In the genomic region with DNA sequence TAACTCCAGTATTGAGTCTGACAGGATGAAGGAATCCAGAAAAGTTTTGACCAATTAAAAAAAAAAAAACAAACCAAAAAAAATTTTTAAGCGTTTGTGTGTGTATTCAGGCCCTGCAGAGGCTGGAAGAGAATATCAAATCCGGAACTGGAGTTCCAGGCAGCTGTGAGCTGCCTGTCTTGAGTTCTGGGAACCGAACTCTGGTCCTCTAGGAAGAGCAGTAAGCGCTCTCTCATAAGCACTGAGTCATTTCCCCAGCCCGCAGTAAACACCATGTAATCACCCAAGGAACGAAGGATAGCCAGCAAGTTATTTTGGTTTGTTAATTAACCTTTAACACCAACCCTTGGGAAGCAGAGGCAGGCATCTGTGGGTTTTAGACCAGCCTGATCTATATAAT, we compare ENCODE assay signal across 17 mouse cellular contexts. TPM values are rescaled to one million over a fixed set of nuclear protein-coding genes. Genes with fewer than 3 reads are reported as not detected.
DNase-seq lines count a peak whose midpoint lies in the region; ATAC-seq and TF ChIP-seq lines count a peak whose summit lies in the region.
"Had no signal": no experiment of that assay in that cellular context is flagged by ENCODE, and none has a peak within 500 bp of the region (broad histone marks: within the 10 kb centered on the region; RNA-seq: fewer than 3 reads in every experiment).

No protein-coding gene starts in this region.

- peak overlapping the region; percentile 75; the same call in 1 of the 2 replicates for H3K4me2 ChIP-seq in embryonic facial prominence, embryonic 13.5 days
- peak overlapping the region; percentile 51; the same call in 1 of the 2 replicates for H3K4me2 ChIP-seq in limb, embryonic 14.5 days (replicated peaks; ENCODE audit: low read depth, low read length, severe bottlenecking)
- 0 out of 2 replicates have a peak overlapping the region, but pooled peaks have one; percentile 69 for H3K4me2 ChIP-seq in liver, embryonic 15.5 days

- peaks cover 7% of the 10 kb centered on the region for H3K4me1 ChIP-seq in embryonic facial prominence, embryonic 13.5 days
- H3K4me1 ChIP-seq in embryonic facial prominence, embryonic 10.5 days: peaks cover 11% of the 10 kb centered on the region
- H3K4me1 ChIP-seq in limb, embryonic 14.5 days (ENCODE audit: control insufficient read depth, insufficient read depth, low read length): peaks cover 6% of the 10 kb centered on the region; the same call in 1 of the 2 replicates
- peaks cover 11% of the 10 kb centered on the region for H3K4me1 ChIP-seq in limb, embryonic 10.5 days
- H3K4me1 ChIP-seq in spleen, adult 2 months (ENCODE audit: control insufficient read depth, insufficient read depth, insufficient read length): peaks cover 4% of the 10 kb centered on the region; the same call in 1 of the 2 replicates
- H3K4me1 ChIP-seq in liver, embryonic 15.5 days (replicated peaks): peaks cover 67% of the 10 kb centered on the region

- no peak for DNase-seq in embryonic facial prominence, embryonic 10.5 days (ENCODE audit: low spot score)
- no peak for DNase-seq in limb, embryonic 14.5 days (ENCODE audit: low spot score)
- DNase-seq in limb, embryonic 10.5 days (ENCODE audit: low spot score): no peak
- no peak for DNase-seq in spleen, adult 2 months (ENCODE audit: low read depth in 1 of 2, low spot score in 2 of 2)
- no peak for DNase-seq in spleen, adult 12 weeks (ENCODE audit: low spot score)
- no peak for DNase-seq in adrenal gland, adult 2 months
- DNase-seq: cerebellum, adult 11-12 months; kidney, postnatal 14 days; layer of hippocampus, adult 9-11 months; lung, adult 18-20 months had no signal

- no peak for ATAC-seq in embryonic facial prominence, embryonic 13.5 days (ENCODE audit: insufficient number of reproducible peaks, insufficient read depth, low FRiP score, low TSS enrichment, low read depth)
- no peak for ATAC-seq in limb, embryonic 14.5 days (ENCODE audit: low FRiP score, low read depth)
- ATAC-seq in liver, embryonic 15.5 days (ENCODE audit: insufficient read depth): no peak

- H3K9ac ChIP-seq in embryonic facial prominence, embryonic 13.5 days: no peak overlapping the region
- no peak overlapping the region for H3K9ac ChIP-seq in limb, embryonic 14.5 days (ENCODE audit: low read depth, low read length, severe bottlenecking)
- H3K9ac ChIP-seq in liver, embryonic 15.5 days: no peak overlapping the region
- H3K9ac ChIP-seq: midbrain, embryonic 13.5 days had no signal

- TF ChIP-seq CTCF in spleen, adult 2 months (IDR thresholded peaks at IDR 0.05; ENCODE audit: extremely low read depth, insufficient read depth, insufficient read length, insufficient replicate concordance): no peak

- H3K36me3 ChIP-seq in embryonic facial prominence, embryonic 13.5 days: peaks cover 6% of the 10 kb centered on the region; the same call in 1 of the 2 replicates
- peaks cover 22% of the 10 kb centered on the region for H3K36me3 ChIP-seq in embryonic facial prominence, embryonic 10.5 days (replicated peaks)
- peaks cover 9% of the 10 kb centered on the region; the same call in 1 of the 2 replicates for H3K36me3 ChIP-seq in limb, embryonic 14.5 days (ENCODE audit: control insufficient read depth, insufficient read depth, low read length)
- peaks cover 22% of the 10 kb centered on the region for H3K36me3 ChIP-seq in limb, embryonic 10.5 days
- H3K36me3 ChIP-seq in spleen, adult 2 months (ENCODE audit: control insufficient read depth, insufficient read depth, low read length): no peaks in the 10 kb centered on the region
- peaks cover 16% of the 10 kb centered on the region for H3K36me3 ChIP-seq in liver, embryonic 15.5 days (replicated peaks)

- H3K4me3 ChIP-seq in embryonic facial prominence, embryonic 13.5 days: no peak overlapping the region
- H3K4me3 ChIP-seq in embryonic facial prominence, embryonic 10.5 days: no peak overlapping the region
- H3K4me3 ChIP-seq in limb, embryonic 14.5 days (replicated peaks; ENCODE audit: low read length): no peak overlapping the region
- no peak overlapping the region for H3K4me3 ChIP-seq in limb, embryonic 10.5 days
- no peak overlapping the region for H3K4me3 ChIP-seq in spleen, adult 2 months (ENCODE audit: extremely low read depth, insufficient read depth, insufficient read length)
- H3K4me3 ChIP-seq in liver, embryonic 15.5 days (replicated peaks): no peak overlapping the region

- 62% methylated on average over 6 of the region's 6 CpGs for WGBS in embryonic facial prominence, embryonic 13.5 days
- WGBS in embryonic facial prominence, embryonic 10.5 days: 67% methylated on average over 6 of the region's 6 CpGs
- whole genome bisulfite sequencing in limb, embryonic 14.5 days: 55% methylated on average over 6 of the region's 6 CpGs
- 68% methylated on average over 6 of the region's 6 CpGs for WGBS in limb, embryonic 10.5 days
- 57% methylated on average over 6 of the region's 6 CpGs for WGBS in spleen, adult 2 months
- WGBS in liver, embryonic 15.5 days (ENCODE audit: insufficient replicate concordance): 46% methylated on average over 6 of the region's 6 CpGs

- H3K9me3 ChIP-seq in embryonic facial prominence, embryonic 13.5 days: no peaks in the 10 kb centered on the region
- H3K9me3 ChIP-seq in embryonic facial prominence, embryonic 10.5 days: no peaks in the 10 kb centered on the region
- no peaks in the 10 kb centered on the region for H3K9me3 ChIP-seq in limb, embryonic 14.5 days (ENCODE audit: control insufficient read depth, low read length)
- H3K9me3 ChIP-seq in limb, embryonic 10.5 days (replicated peaks): no peaks in the 10 kb centered on the region
- H3K9me3 ChIP-seq in liver, embryonic 15.5 days (replicated peaks): no peaks in the 10 kb centered on the region
- H3K9me3 ChIP-seq: forebrain, embryonic 12.5 days; hindbrain, embryonic 10.5 days; midbrain, embryonic 13.5 days had no signal

- no peaks in the 10 kb centered on the region for H3K27me3 ChIP-seq in embryonic facial prominence, embryonic 13.5 days
- no peaks in the 10 kb centered on the region for H3K27me3 ChIP-seq in embryonic facial prominence, embryonic 10.5 days (replicated peaks; ENCODE audit: low read depth, poor library complexity, severe bottlenecking)
- no peaks in the 10 kb centered on the region for H3K27me3 ChIP-seq in limb, embryonic 14.5 days (ENCODE audit: control insufficient read depth, insufficient read depth, low read length)
- no peaks in the 10 kb centered on the region for H3K27me3 ChIP-seq in limb, embryonic 10.5 days (ENCODE audit: low read depth, poor library complexity, severe bottlenecking)
- no peaks in the 10 kb centered on the region for H3K27me3 ChIP-seq in spleen, adult 2 months (ENCODE audit: control insufficient read depth, insufficient read depth, low read length)
- no peaks in the 10 kb centered on the region for H3K27me3 ChIP-seq in liver, embryonic 15.5 days
- H3K27me3 ChIP-seq: CH12.LX; forebrain, embryonic 12.5 days; midbrain, embryonic 13.5 days; Patski had no signal

- TF ChIP-seq POLR2A in limb, embryonic 14.5 days (IDR thresholded peaks at IDR 0.05; ENCODE audit: borderline replicate concordance, extremely low read depth, insufficient read depth, insufficient read length): no peak
- no peak for TF ChIP-seq POLR2A in spleen, adult 2 months (IDR thresholded peaks at IDR 0.05; ENCODE audit: low read depth, low read length)

- H3K27ac ChIP-seq in embryonic facial prominence, embryonic 13.5 days: no peak overlapping the region
- H3K27ac ChIP-seq in embryonic facial prominence, embryonic 10.5 days (replicated peaks): no peak overlapping the region
- no peak overlapping the region for H3K27ac ChIP-seq in limb, embryonic 14.5 days (replicated peaks; ENCODE audit: low read depth, low read length)
- no peak overlapping the region for H3K27ac ChIP-seq in limb, embryonic 10.5 days
- H3K27ac ChIP-seq in spleen, adult 2 months (ENCODE audit: insufficient read depth, low read length): 0 out of 2 replicates have a peak overlapping the region, but pooled peaks have one; percentile 21
- peak overlapping the region; percentile 75 for H3K27ac ChIP-seq in liver, embryonic 15.5 days (replicated peaks)

RNA-seq across cellular contexts. Expression of a gene that starts 0.8 kb away (rescaled TPM):
- polyA plus RNA-seq in embryonic facial prominence, embryonic 13.5 days (2015; fragmentation: Nextera tagmentation; extraction: Ambion mirVana): 286 and 293 TPM in 2 replicates
- 349 and 357 TPM in 2 replicates for polyA plus RNA-seq in embryonic facial prominence, embryonic 10.5 days (2016; fragmentation: Nextera tagmentation; extraction: Ambion mirVana)
- polyA plus RNA-seq in limb, embryonic 14.5 days (2012; rRNA removed): 249 and 282 TPM in 2 replicates
- polyA plus RNA-seq in limb, embryonic 14.5 days (2014; fragmentation: Nextera tagmentation; extraction: Ambion mirVana): 258 and 280 TPM in 2 replicates
- polyA plus RNA-seq in limb, embryonic 10.5 days (2016; fragmentation: Nextera tagmentation; extraction: Ambion mirVana): 365 and 382 TPM in 2 replicates
- polyA plus RNA-seq in spleen, adult 2 months (2012; rRNA removed): 90.5 and 108 TPM in 2 replicates
- 151 and 159 TPM in 2 replicates for polyA plus RNA-seq in liver, embryonic 15.5 days (2015; fragmentation: Nextera tagmentation; extraction: Ambion mirVana)
- total RNA-seq in adrenal gland, adult 2 months (2021): 100 to 1,000 TPM; 312 to 335 TPM
- polyA plus RNA-seq in adrenal gland, adult 2 months (2012; rRNA removed): 105 and 114 TPM in 2 replicates

RNA-seq across cellular contexts. Expression of a gene that starts 28.0 kb away (rescaled TPM):
- 22.2 and 25.1 TPM in 2 replicates for polyA plus RNA-seq in embryonic facial prominence, embryonic 13.5 days (2015; fragmentation: Nextera tagmentation; extraction: Ambion mirVana)
- polyA plus RNA-seq in embryonic facial prominence, embryonic 10.5 days (2016; fragmentation: Nextera tagmentation; extraction: Ambion mirVana): 34.9 and 36.9 TPM in 2 replicates
- polyA plus RNA-seq in limb, embryonic 14.5 days (2012; rRNA removed): 26.8 and 28.8 TPM in 2 replicates
- 18.8 and 23.2 TPM in 2 replicates for polyA plus RNA-seq in limb, embryonic 14.5 days (2014; fragmentation: Nextera tagmentation; extraction: Ambion mirVana)
- 38.6 and 40.8 TPM in 2 replicates for polyA plus RNA-seq in limb, embryonic 10.5 days (2016; fragmentation: Nextera tagmentation; extraction: Ambion mirVana)
- 18.5 and 21.0 TPM in 2 replicates for polyA plus RNA-seq in spleen, adult 2 months (2012; rRNA removed)
- 7.2 and 7.4 TPM in 2 replicates for polyA plus RNA-seq in liver, embryonic 15.5 days (2015; fragmentation: Nextera tagmentation; extraction: Ambion mirVana)
- 10 to 100 TPM; 26.3 to 29.5 TPM for total RNA-seq in adrenal gland, adult 2 months (2021)
- polyA plus RNA-seq in adrenal gland, adult 2 months (2012; rRNA removed): 27.9 and 32.0 TPM in 2 replicates

Comparison
In these comparisons a context has a peak if more than half of its experiments do, and no peak if none do; other contexts are left out.
1. H3K27ac ChIP-seq: peak in spleen, adult 2 months (single experiment) and liver, embryonic 15.5 days (single experiment); none in embryonic facial prominence, embryonic 13.5 days (single experiment), embryonic facial prominence, embryonic 10.5 days (single experiment), limb, embryonic 14.5 days (single experiment) and limb, embryonic 10.5 days (single experiment).
2. Peak in every context shown above with its lines, with median percentiles within 50 percentile points of each other: H3K4me2 ChIP-seq.